Mouse (Mus musculus): ENCODE data around the gene Nags. TPM values are rescaled to one million over a fixed set of nuclear protein-coding genes. Genes with fewer than 3 reads are reported as not detected.

The Nags gene
- polyA plus RNA-seq, 1 experiment: 8.0 TPM

- H3K4me3 ChIP-seq (ENCODE audit: control insufficient read depth, low read depth, low read length): no peak overlapping the region
- H3K27me3 ChIP-seq (ENCODE audit: control insufficient read depth, insufficient read depth, low read length): no peaks in the 10 kb centered on the region
- TF ChIP-seq CTCF (IDR thresholded peaks at IDR 0.05; ENCODE audit: control insufficient read depth, insufficient read depth, insufficient replicate concordance, low read depth, low read length) (no peak), POLR2A (IDR thresholded peaks at IDR 0.05; ENCODE audit: control insufficient read depth, low read depth, low read length) (no peak)
- peaks cover 6% of the 10 kb centered on the region for H3K4me1 ChIP-seq (ENCODE audit: control insufficient read depth, insufficient read depth, low read length)
- H3K27ac ChIP-seq (ENCODE audit: control insufficient read depth, insufficient read depth, low read depth, low read length): no peak overlapping the region
- no peaks in the 10 kb centered on the region; the same call in 1 of the 2 replicates for H3K36me3 ChIP-seq (ENCODE audit: control insufficient read depth, insufficient read depth, low read length)
Measured at GRCm38 (mm10) chr11:102193657-102194440, 48.5 kb downstream of the Nags start.

- Histone ChIP-seq H3K27me3 (ENCODE audit: control insufficient read depth, insufficient read depth, low read length) (no peaks in the 10 kb centered on the region), H3K4me3 (ENCODE audit: control insufficient read depth, low read depth, low read length) (peak overlapping the region; percentile 30), H3K4me1 (ENCODE audit: control insufficient read depth, insufficient read depth, low read length) (peaks cover 6% of the 10 kb centered on the region), H3K27ac (ENCODE audit: control insufficient read depth, insufficient read depth, low read depth, low read length) (no peak overlapping the region), H3K36me3 (ENCODE audit: control insufficient read depth, insufficient read depth, low read length) (no peaks in the 10 kb centered on the region; the same call in 1 of the 2 replicates)
- TF ChIP-seq CTCF (IDR thresholded peaks at IDR 0.05; ENCODE audit: control insufficient read depth, insufficient read depth, insufficient replicate concordance, low read depth, low read length) (no peak), POLR2A (IDR thresholded peaks at IDR 0.05; ENCODE audit: control insufficient read depth, low read depth, low read length) (no peak)
Measured at GRCm38 (mm10) chr11:102196018-102196797, 50.9 kb downstream of the Nags start.

DNA sequence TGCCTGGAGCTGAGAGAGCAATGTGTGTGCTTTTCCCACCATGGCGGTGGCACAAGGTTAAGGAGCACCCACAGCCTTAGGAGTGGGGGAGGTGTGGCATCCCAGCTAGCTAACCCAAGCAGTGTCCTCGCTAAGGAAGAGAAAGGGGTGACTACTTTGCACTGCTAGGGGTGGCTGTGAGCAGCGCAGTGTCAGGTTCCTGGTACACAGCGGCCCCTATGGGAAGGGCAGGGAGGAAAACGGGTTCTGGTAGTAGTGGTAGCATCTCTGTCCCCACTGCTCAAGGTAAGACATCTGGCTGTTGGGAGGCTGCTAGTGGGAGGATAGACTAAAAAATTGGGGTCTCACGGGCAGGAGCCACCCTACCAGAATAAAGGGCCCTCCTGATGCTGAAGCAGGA lies 52.9 kb downstream of the Nags start:
- Histone ChIP-seq H3K27ac (ENCODE audit: control insufficient read depth, insufficient read depth, low read depth, low read length) (no peak overlapping the region), H3K27me3 (ENCODE audit: control insufficient read depth, insufficient read depth, low read length) (no peaks in the 10 kb centered on the region), H3K36me3 (ENCODE audit: control insufficient read depth, insufficient read depth, low read length) (no peaks in the 10 kb centered on the region; the same call in 1 of the 2 replicates), H3K4me1 (ENCODE audit: control insufficient read depth, insufficient read depth, low read length) (peaks cover 6% of the 10 kb centered on the region), H3K4me3 (ENCODE audit: control insufficient read depth, low read depth, low read length) (peak overlapping the region; percentile 10)
- TF ChIP-seq CTCF (IDR thresholded peaks at IDR 0.05; ENCODE audit: control insufficient read depth, insufficient read depth, insufficient replicate concordance, low read depth, low read length) (no peak), POLR2A (IDR thresholded peaks at IDR 0.05; ENCODE audit: control insufficient read depth, low read depth, low read length) (no peak)

Other genes starting within 250 kb of the Nags start
- 2.4 and 6.4 TPM in 2 replicates for gene Sost, start 178.5 kb upstream of the Nags start, polyA plus RNA-seq (2012; rRNA removed)
- gene Cfap97d1, start 161.2 kb upstream of the Nags start, polyA plus RNA-seq (2012; rRNA removed): 72.2 and 94.1 TPM in 2 replicates
- 249 and 266 TPM in 2 replicates for gene Dusp3, start 158.5 kb upstream of the Nags start, polyA plus RNA-seq (2012; rRNA removed)
- 11.0 and 14.7 TPM in 2 replicates for gene Mpp3, start 117.1 kb upstream of the Nags start, polyA plus RNA-seq (2012; rRNA removed)
- gene Cd300lg, start 104.0 kb upstream of the Nags start, polyA plus RNA-seq (2012; rRNA removed): 2.5 and 2.7 TPM in 2 replicates
- gene Mpp2, start 57.0 kb upstream of the Nags start, polyA plus RNA-seq (2012; rRNA removed): 1.2 and 1.5 TPM in 2 replicates
- gene Ppy, start 44.2 kb upstream of the Nags start, polyA plus RNA-seq (2012; rRNA removed): not detected in 2 replicates
- 8.2 and 9.4 TPM in 2 replicates for gene Pyy, start 37.7 kb upstream of the Nags start, polyA plus RNA-seq (2012; rRNA removed)
- 13.3 and 15.1 TPM in 2 replicates for gene Tmem101, start 10.9 kb downstream of the Nags start, polyA plus RNA-seq (2012; rRNA removed)
- 41.5 and 41.8 TPM in 2 replicates for gene Lsm12, start 39.8 kb downstream of the Nags start, polyA plus RNA-seq (2012; rRNA removed)
- 416 and 434 TPM in 2 replicates for gene G6pc3, start 44.1 kb downstream of the Nags start, polyA plus RNA-seq (2012; rRNA removed)
- 68.9 and 84.1 TPM in 2 replicates for gene Hdac5, start 84.7 kb downstream of the Nags start, polyA plus RNA-seq (2012; rRNA removed)
- gene BC030867, start 103.4 kb downstream of the Nags start, polyA plus RNA-seq (2012; rRNA removed): 31.8 and 48.5 TPM in 2 replicates
- 0.10 and 0.11 TPM in 2 replicates for gene Asb16, start 123.2 kb downstream of the Nags start, polyA plus RNA-seq (2012; rRNA removed)
- 32.6 and 35.2 TPM in 2 replicates for gene Tmub2, start 139.4 kb downstream of the Nags start, polyA plus RNA-seq (2012; rRNA removed)
- gene Atxn7l3, start 151.1 kb downstream of the Nags start, polyA plus RNA-seq (2012; rRNA removed): 16.8 and 17.8 TPM in 2 replicates
- gene Ubtf, start 174.2 kb downstream of the Nags start, polyA plus RNA-seq (2012; rRNA removed): 8.6 and 8.9 TPM in 2 replicates
- gene Slc4a1, start 220.7 kb downstream of the Nags start, polyA plus RNA-seq (2012; rRNA removed): not detected in 2 replicates
- 53.7 and 55.6 TPM in 2 replicates for gene Rundc3a, start 247.9 kb downstream of the Nags start, polyA plus RNA-seq (2012; rRNA removed)